Mouse (Mus musculus) stomach, postnatal 0 days (tissue): ENCODE data around the gene Epp13. TPM values are rescaled to one million over a fixed set of nuclear protein-coding genes. Genes with fewer than 3 reads are reported as not detected.
"Not testable (repeated sequence)": the region's sequence is repeated elsewhere in the genome, so short reads cannot be mapped to it uniquely, and the experiment has no call there.

Source experiments
- ATAC-seq: fragments of 200-750 bp; cut with Nextera tagmentation; 2 replicates; pipeline ENCODE4 v1.8.0; 2017; ENCODE audit not compliant: low FRiP score, low TSS enrichment
- DNase-seq: peaks from one replicate; pipeline ENCODE4 v3.0.0-alpha.2; 2016; ENCODE audit warnings: low spot score
- H3K27ac ChIP-seq: fragments of 300-500 bp; sonication (generic); replicated peaks from 2 replicates; pipeline ENCODE4 v1.5.1; 2014; ENCODE audit warnings: mild to moderate bottlenecking, control low read depth
- H3K27me3 ChIP-seq: fragments of 300-500 bp; sonication (generic); 2 replicates; pipeline ENCODE4 v1.6.1; 2014; ENCODE audit warnings: low read length; ENCODE audit not compliant: control insufficient read depth, insufficient read depth
- H3K36me3 ChIP-seq: fragments of 300-500 bp; sonication (generic); 2 replicates; pipeline ENCODE4 v1.6.1; 2014; ENCODE audit warnings: low read length, mixed read lengths; ENCODE audit not compliant: control insufficient read depth, insufficient read depth
- H3K4me1 ChIP-seq: fragments of 300-500 bp; sonication (generic); replicated peaks from 2 replicates; pipeline ENCODE4 v1.6.1; 2014; ENCODE audit warnings: antibody characterized with exemption; ENCODE audit not compliant: control insufficient read depth, insufficient read depth
- H3K4me2 ChIP-seq: fragments of 300-500 bp; sonication (generic); replicated peaks from 2 replicates; pipeline ENCODE4 v1.6.1; 2014; ENCODE audit warnings: low read depth, mild to moderate bottlenecking, control low read depth, moderate library complexity
- H3K4me3 ChIP-seq: fragments of 300-500 bp; sonication (generic); 2 replicates; pipeline ENCODE4 v1.5.1; 2014; ENCODE audit warnings: low read depth, low read length, control low read depth
- H3K9ac ChIP-seq: fragments of 300-500 bp; sonication (generic); 2 replicates; pipeline ENCODE4 v1.6.1; 2014; ENCODE audit warnings: mild to moderate bottlenecking, low read length, control low read depth, mixed read lengths
- H3K9me3 ChIP-seq: fragments of 300-500 bp; sonication (generic); 2 replicates; pipeline ENCODE4 v1.6.1; 2016; ENCODE audit warnings: low read length; ENCODE audit not compliant: control insufficient read depth
- CTCF ChIP-seq: IDR thresholded peaks from 2 replicates; pipeline ENCODE4 v1.5.1; 2016; ENCODE audit warnings: antibody characterized with exemption, low read depth, mild to moderate bottlenecking, moderate library complexity
- EP300 ChIP-seq: optimal IDR thresholded peaks from 2 replicates; pipeline ENCODE3; 2016; ENCODE audit warnings: antibody characterized with exemption
- WGBS: fragments of 180-500 bp; shearing (Covaris S2); extraction: QIAGEN DNeasy Blood & Tissue Kit; methylation state at CpG from one replicate; pipeline ENCODE4 v1.1.7; 2014; 5-methylcytosine and 5-hydroxymethylcytosine counted together
- polyA plus RNA-seq: library from polyadenylated mRNA; unstranded; fragments of >200 nt; fragmentation: Nextera tagmentation; extraction: Ambion mirVana; gene quantifications from 2 replicates; pipeline ENCODE4 v1.2.1, GENCODE M21; 2015

The Epp13 gene
- polyA plus RNA-seq, 1 experiment from 2014 or later: not detected

- DNase-seq: no peak
- TF ChIP-seq CTCF (no peak), EP300 (no peak)
- Histone ChIP-seq H3K27ac (no peak overlapping the region), H3K4me3 (no peak overlapping the region), H3K9me3 (no peaks in the 10 kb centered on the region), H3K27me3 (no peaks in the 10 kb centered on the region), H3K36me3 (no peaks in the 10 kb centered on the region), H3K4me1 (no peaks in the 10 kb centered on the region), H3K9ac (no peak overlapping the region), H3K4me2 (no peak overlapping the region)
- no peak for ATAC-seq
- 37% methylated on average over 16 of the region's 16 CpGs for WGBS
Measured at GRCm38 (mm10) chr7:6258232-6259220, 6.0 kb downstream of the Epp13 start.

- H3K9me3 ChIP-seq, H3K4me2 ChIP-seq, H3K36me3 ChIP-seq, ATAC-seq, H3K4me1 ChIP-seq, H3K9ac ChIP-seq, H3K27ac ChIP-seq, DNase-seq, H3K4me3 ChIP-seq, H3K27me3 ChIP-seq: not testable (repeated sequence)
- whole genome bisulfite sequencing: 53% methylated on average over 2 of the region's 2 CpGs
Measured at GRCm38 (mm10) chr7:6260004-6260403, 7.5 kb downstream of the Epp13 start.

DNA sequence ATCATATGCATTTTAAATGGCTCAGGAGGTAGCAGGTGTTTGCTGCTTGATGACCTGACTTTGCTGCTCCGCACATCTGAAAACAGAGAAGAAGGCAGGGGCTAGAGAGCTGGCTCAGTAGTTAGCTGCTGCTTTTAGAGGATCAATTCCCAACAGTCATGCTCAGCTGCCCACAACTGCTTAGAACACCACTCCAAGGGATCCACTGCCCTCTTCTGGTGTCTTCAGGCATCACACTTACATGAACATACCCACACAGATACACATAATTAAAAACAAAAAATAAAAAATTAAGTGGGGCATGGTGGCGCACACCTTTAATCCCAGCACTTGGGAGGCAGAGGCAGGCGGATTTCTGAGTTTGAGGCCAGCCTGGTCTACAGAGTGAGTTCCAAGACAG is 9.6 kb downstream of the Epp13 start:
- Histone ChIP-seq H3K27me3 (no peaks in the 10 kb centered on the region), H3K36me3 (no peaks in the 10 kb centered on the region), H3K27ac (no peak overlapping the region), H3K9ac (no peak overlapping the region), H3K4me1 (no peaks in the 10 kb centered on the region), H3K9me3 (no peaks in the 10 kb centered on the region), H3K4me3 (no peak overlapping the region), H3K4me2 (no peak overlapping the region)
- TF ChIP-seq EP300 (no peak), CTCF (peak; percentile 12; the same call in 1 of the 2 replicates)
- DNase-seq: no peak
- 88% methylated on average over 3 of the region's 3 CpGs for WGBS
- ATAC-seq: no peak

DNA sequence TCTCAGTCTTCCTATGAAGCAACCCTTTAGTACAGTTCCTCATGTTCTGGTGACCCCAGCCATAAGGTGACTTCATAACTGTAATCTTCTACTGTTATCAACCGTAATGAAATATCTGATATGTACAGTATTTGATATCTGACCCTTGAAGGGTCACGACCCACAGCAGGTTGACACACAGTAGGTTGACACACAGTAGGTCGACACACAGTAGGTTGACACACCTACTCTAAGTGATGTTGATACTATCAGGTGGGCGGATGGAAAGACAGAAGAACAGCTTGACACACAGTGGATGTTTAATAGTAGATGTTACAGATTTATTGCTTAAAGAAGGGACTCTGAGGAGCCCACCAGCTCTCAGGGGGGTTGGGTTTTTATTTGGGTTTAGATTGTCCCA is 10.5 kb downstream of the Epp13 start:
- TF ChIP-seq EP300 (no peak), CTCF (no peak)
- ATAC-seq: no peak
- H3K4me2 ChIP-seq: no peak overlapping the region
- H3K4me1 ChIP-seq: no peaks in the 10 kb centered on the region
- no peaks in the 10 kb centered on the region for H3K27me3 ChIP-seq
- no peak overlapping the region for H3K27ac ChIP-seq
- no peak overlapping the region for H3K4me3 ChIP-seq
- no peak overlapping the region for H3K9ac ChIP-seq
- no peak for DNase-seq
- 75% methylated on average over 4 of the region's 4 CpGs for WGBS
- no peaks in the 10 kb centered on the region for H3K36me3 ChIP-seq
- no peaks in the 10 kb centered on the region for H3K9me3 ChIP-seq

DNA sequence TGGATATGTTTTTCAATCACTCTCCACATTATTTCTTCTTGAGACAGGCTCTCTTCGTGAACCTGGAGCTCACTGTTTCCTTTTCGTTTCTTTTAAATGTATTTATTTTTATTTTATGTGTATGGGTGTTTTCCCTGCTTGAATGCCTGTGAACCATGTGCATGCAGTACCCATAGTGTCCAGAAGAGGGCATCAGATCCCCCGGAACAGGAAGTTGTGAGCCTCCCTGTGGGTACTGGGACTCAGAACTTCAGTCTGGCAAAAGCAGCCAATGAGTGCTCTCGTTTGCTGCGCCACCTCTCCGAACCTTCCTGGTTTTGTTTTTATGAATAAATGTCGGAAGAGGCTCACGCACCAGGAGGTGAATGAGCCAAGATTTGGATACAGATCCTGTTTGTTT is 13.2 kb downstream of the Epp13 start:
- TF ChIP-seq EP300: no peak
- peak; percentile 65 for TF ChIP-seq CTCF
- WGBS: 68% methylated on average over 8 of the region's 8 CpGs
- no peaks in the 10 kb centered on the region for H3K36me3 ChIP-seq
- H3K9ac ChIP-seq: no peak overlapping the region
- H3K9me3 ChIP-seq: no peaks in the 10 kb centered on the region
- no peak overlapping the region for H3K4me3 ChIP-seq
- H3K27ac ChIP-seq: no peak overlapping the region
- no peaks in the 10 kb centered on the region for H3K27me3 ChIP-seq
- H3K4me1 ChIP-seq: no peaks in the 10 kb centered on the region
- DNase-seq (peak; percentile 25), ATAC-seq (no peak)
- no peak overlapping the region for H3K4me2 ChIP-seq

GRCm38 (mm10) chr7:6277906-6278305 is 25.4 kb downstream of the Epp13 start:
- TF ChIP-seq EP300 (no peak), CTCF (no peak)
- no peak overlapping the region for H3K4me2 ChIP-seq

More at GRCm38 (mm10) chr7:6277906-6278305, 25.4 kb downstream of the Epp13 start:
- 29% methylated on average over 3 of the region's 3 CpGs for WGBS
- no peak overlapping the region for H3K4me3 ChIP-seq
- no peak overlapping the region for H3K27ac ChIP-seq
- no peaks in the 10 kb centered on the region for H3K36me3 ChIP-seq
- H3K9me3 ChIP-seq: no peaks in the 10 kb centered on the region
- DNase-seq (no peak), ATAC-seq (no peak)
- no peak overlapping the region for H3K9ac ChIP-seq
- no peaks in the 10 kb centered on the region for H3K4me1 ChIP-seq
- no peaks in the 10 kb centered on the region for H3K27me3 ChIP-seq
